Mouse (Mus musculus) hindbrain, embryonic 14.5 days (tissue): ENCODE results near the gene Brpf1. TPM values are rescaled to one million over a fixed set of nuclear protein-coding genes. Genes with fewer than 3 reads are reported as not detected.
"Not testable (repeated sequence)": the region's sequence is repeated elsewhere in the genome, so short reads cannot be mapped to it uniquely, and the experiment has no call there.

ENCODE experiments used
- ATAC-seq: fragments of 200-750 bp; cut with Nextera tagmentation; 2 replicates; pipeline ENCODE4 v1.8.0; 2017; ENCODE audit warnings: moderate number of reproducible peaks, mild to moderate bottlenecking, moderate TSS enrichment, moderate library complexity; ENCODE audit not compliant: low FRiP score
- DNase-seq: peaks from one replicate; pipeline ENCODE4 v3.0.0-alpha.2; 2015; ENCODE audit warnings: low spot score
- H3K27ac ChIP-seq: fragments of 300-500 bp; sonication (generic); 2 replicates; pipeline ENCODE4 v1.5.1; 2014; ENCODE audit warnings: mild to moderate bottlenecking, moderate library complexity
- H3K27me3 ChIP-seq: fragments of 300-500 bp; sonication (generic); 2 replicates; pipeline ENCODE4 v1.6.1; 2014; ENCODE audit warnings: mild to moderate bottlenecking, low read length, mixed read lengths; ENCODE audit not compliant: control insufficient read depth, insufficient read depth
- H3K36me3 ChIP-seq: fragments of 300-500 bp; sonication (generic); replicated peaks from 2 replicates; pipeline ENCODE4 v1.6.1; 2014; ENCODE audit not compliant: control insufficient read depth, insufficient read depth
- H3K4me1 ChIP-seq: fragments of 300-500 bp; sonication (generic); replicated peaks from 2 replicates; pipeline ENCODE4 v1.6.1; 2014; ENCODE audit warnings: antibody characterized with exemption, low read length, mixed read lengths; ENCODE audit not compliant: control insufficient read depth, insufficient read depth
- H3K4me2 ChIP-seq: fragments of 300-500 bp; sonication (generic); replicated peaks from 2 replicates; pipeline ENCODE4 v1.6.1; 2014; ENCODE audit warnings: mild to moderate bottlenecking, moderate library complexity
- H3K4me3 ChIP-seq: fragments of 300-500 bp; sonication (generic); replicated peaks from 2 replicates; pipeline ENCODE4 v1.5.1; 2014; ENCODE audit warnings: mild to moderate bottlenecking, low read length
- H3K9ac ChIP-seq: fragments of 300-500 bp; sonication (generic); 2 replicates; pipeline ENCODE4 v1.6.1; 2014
- H3K9me3 ChIP-seq: fragments of 300-500 bp; sonication (generic); 2 replicates; pipeline ENCODE4 v1.6.1; 2016; ENCODE audit warnings: low read length; ENCODE audit not compliant: control insufficient read depth
- WGBS: fragments of 180-500 bp; shearing (Covaris S2); extraction: QIAGEN DNeasy Blood & Tissue Kit; methylation state at CpG from one replicate; pipeline ENCODE4 v1.1.7; 2014; 5-methylcytosine and 5-hydroxymethylcytosine counted together
- polyA plus RNA-seq: library from polyadenylated mRNA; unstranded; fragments of >200 nt; fragmentation: Nextera tagmentation; extraction: Ambion mirVana; gene quantifications from 2 replicates; pipeline ENCODE4 v1.2.1, GENCODE M21; 2014

The Brpf1 gene
- polyA plus RNA-seq, 1 experiment from 2014 or later, result 18.1 TPM

DNA sequence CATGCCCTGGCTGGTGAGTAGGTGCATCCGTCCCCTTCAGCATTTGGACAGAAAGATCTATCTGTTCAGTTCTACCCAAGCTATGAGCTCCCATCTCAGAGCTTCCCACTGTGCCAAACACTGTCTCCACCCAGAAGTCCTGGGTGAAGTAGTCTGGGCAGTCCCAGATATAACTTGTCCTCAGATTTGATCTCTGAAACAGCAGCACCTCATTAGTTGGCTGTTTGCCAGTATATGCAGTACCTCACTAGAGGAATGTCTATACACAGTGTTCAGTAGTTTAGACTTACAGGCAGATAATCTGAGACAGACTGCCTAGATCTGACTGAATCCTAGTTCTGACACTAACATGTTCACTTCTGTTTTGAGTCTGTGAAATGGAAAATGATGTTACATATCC, 22.5 kb downstream of the Brpf1 start:
- no peaks in the 10 kb centered on the region for H3K9me3 ChIP-seq
- no peak for ATAC-seq
- peaks cover 32% of the 10 kb centered on the region for H3K36me3 ChIP-seq
- no peaks in the 10 kb centered on the region for H3K27me3 ChIP-seq
- H3K9ac ChIP-seq, result no peak overlapping the region
- H3K27ac ChIP-seq, result no peak overlapping the region
- no peak for DNase-seq
- no peak overlapping the region for H3K4me3 ChIP-seq
- H3K4me2 ChIP-seq, result no peak overlapping the region
- peaks cover 15% of the 10 kb centered on the region; the same call in 1 of the 2 replicates for H3K4me1 ChIP-seq
- WGBS, result 94% methylated on average over 1 of the region's 1 CpGs

DNA sequence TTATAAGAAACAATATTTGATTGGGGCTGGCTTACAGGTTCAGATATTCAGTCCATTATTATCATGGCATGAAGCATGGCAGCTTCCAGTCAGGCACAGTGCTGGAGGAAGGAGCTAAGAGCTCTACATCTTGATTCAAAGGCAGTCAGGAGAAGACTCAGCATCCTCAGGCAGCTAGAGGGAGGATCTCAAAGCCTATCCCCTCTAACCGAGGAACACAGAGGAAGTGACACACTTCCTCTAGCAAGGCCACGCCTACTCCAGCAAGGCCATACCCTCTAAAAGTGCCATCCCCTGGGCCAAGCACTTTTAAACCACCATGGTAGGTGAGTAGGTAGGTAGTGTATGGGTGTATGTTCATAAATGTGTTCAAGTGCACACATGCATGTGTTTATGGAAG, 23.6 kb downstream of the Brpf1 start:
- Histone ChIP-seq H3K4me2 (no peak overlapping the region), H3K9ac (no peak overlapping the region), H3K36me3 (peaks cover 36% of the 10 kb centered on the region), H3K9me3 (no peaks in the 10 kb centered on the region), H3K4me3 (no peak overlapping the region), H3K27me3 (no peaks in the 10 kb centered on the region), H3K4me1 (peaks cover 13% of the 10 kb centered on the region; the same call in 1 of the 2 replicates), H3K27ac (no peak overlapping the region)
- no peak for ATAC-seq
- no peak for DNase-seq
- 70% methylated on average over 2 of the region's 2 CpGs for WGBS

GRCm38 (mm10) chr6:113331721-113332120, 24.8 kb downstream of the Brpf1 start:
- Histone ChIP-seq H3K4me1 (peaks cover 7% of the 10 kb centered on the region; the same call in 1 of the 2 replicates), H3K4me2 (no peak overlapping the region), H3K4me3 (no peak overlapping the region), H3K27me3 (no peaks in the 10 kb centered on the region), H3K9me3 (no peaks in the 10 kb centered on the region), H3K27ac (no peak overlapping the region), H3K36me3 (peaks cover 46% of the 10 kb centered on the region), H3K9ac (no peak overlapping the region)
- DNase-seq (no peak), ATAC-seq (no peak)
- 91% methylated on average over 11 of the region's 11 CpGs for WGBS

DNA sequence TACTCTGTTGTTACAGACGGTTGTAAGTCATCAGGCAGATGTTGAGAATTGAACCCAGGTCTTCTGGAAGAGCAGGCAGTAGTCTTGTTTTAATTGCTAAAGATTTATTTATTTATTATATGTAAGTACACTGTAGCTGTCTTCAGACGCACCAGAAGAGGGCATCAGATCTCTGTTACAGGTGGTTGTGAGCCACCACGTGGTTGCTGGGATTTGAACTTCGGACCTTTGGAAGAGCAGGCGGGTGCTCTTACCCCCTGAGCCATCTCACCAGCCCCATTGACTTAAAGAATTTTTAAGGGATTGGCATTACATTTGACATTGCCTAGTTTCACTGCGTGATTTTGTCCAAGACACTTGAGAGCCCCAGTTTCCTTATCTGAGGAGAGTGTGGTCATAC, 25.8 kb downstream of the Brpf1 start:
- WGBS, result 79% methylated on average over 6 of the region's 6 CpGs
- H3K9me3 ChIP-seq, H3K4me1 ChIP-seq, H3K9ac ChIP-seq, ATAC-seq, H3K4me3 ChIP-seq, H3K27me3 ChIP-seq, H3K27ac ChIP-seq, DNase-seq, H3K4me2 ChIP-seq: not testable (repeated sequence)
- H3K36me3 ChIP-seq, result peaks cover 56% of the 10 kb centered on the region

DNA sequence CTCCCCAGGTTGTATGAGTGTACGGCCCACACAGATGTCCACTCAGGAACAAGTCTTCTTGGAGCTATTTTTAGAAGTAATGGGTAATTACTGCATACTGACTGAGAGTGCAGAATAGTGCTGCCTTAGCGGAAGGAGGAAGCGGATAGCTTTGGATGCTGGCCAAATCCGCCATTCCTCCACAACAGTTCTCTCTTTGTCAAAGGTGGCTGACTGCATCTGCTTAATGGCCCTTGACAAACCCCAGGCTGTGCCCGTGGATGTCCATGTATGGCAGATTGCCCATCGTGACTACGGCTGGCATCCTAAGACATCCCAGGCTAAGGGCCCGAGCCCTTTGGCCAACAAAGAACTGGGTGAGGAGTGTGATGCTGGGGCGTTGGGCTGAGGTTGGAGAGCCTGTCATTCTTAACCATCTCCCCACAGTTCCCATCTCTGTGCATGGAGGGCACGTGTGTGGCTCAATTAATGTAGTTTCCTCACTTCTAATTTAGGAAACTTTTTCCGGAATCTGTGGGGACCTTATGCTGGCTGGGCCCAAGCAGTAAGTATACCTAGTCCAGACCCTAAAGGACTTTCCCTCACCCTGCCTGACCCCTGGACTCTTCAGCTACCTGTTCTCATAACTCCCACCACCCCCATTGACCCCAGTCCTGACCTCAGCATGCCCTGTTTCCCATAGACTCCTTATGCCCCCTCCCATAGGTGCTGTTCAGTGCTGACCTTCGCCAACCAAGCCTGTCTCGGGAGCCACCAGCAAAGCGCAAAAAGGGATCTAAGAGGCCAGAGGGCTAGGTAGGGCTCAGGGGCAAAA, 26.4 kb downstream of the Brpf1 start:
- ATAC-seq, result peak; percentile 81
- WGBS, result 61% methylated on average over 14 of the region's 14 CpGs
- 0 out of 2 replicates have a peak, but pooled peaks cover 3% of the 10 kb centered on the region for H3K4me1 ChIP-seq
- H3K9me3 ChIP-seq, result no peaks in the 10 kb centered on the region
- no peak overlapping the region for H3K4me3 ChIP-seq
- no peak overlapping the region for H3K27ac ChIP-seq
- no peak overlapping the region for H3K4me2 ChIP-seq
- peaks cover 62% of the 10 kb centered on the region for H3K36me3 ChIP-seq
- peak; percentile 72 for DNase-seq
- no peaks in the 10 kb centered on the region for H3K27me3 ChIP-seq
- H3K9ac ChIP-seq, result no peak overlapping the region

GRCm38 (mm10) chr6:113334216-113334615, 27.3 kb downstream of the Brpf1 start:
- ATAC-seq (no peak), DNase-seq (no peak)
- H3K4me1 ChIP-seq, result 0 out of 2 replicates have a peak, but pooled peaks cover 3% of the 10 kb centered on the region
- no peak overlapping the region for H3K27ac ChIP-seq
- no peaks in the 10 kb centered on the region for H3K9me3 ChIP-seq
- peaks cover 71% of the 10 kb centered on the region for H3K36me3 ChIP-seq
- H3K9ac ChIP-seq, result no peak overlapping the region
- H3K4me3 ChIP-seq, result no peak overlapping the region
- no peaks in the 10 kb centered on the region for H3K27me3 ChIP-seq
- H3K4me2 ChIP-seq, result no peak overlapping the region
- 87% methylated on average over 6 of the region's 6 CpGs for WGBS

GRCm38 (mm10) chr6:113336852-113337620, 30.1 kb downstream of the Brpf1 start:
- no peaks in the 10 kb centered on the region for H3K9me3 ChIP-seq
- no peaks in the 10 kb centered on the region for H3K27me3 ChIP-seq
- ATAC-seq, result no peak
- peaks cover 9% of the 10 kb centered on the region for H3K4me1 ChIP-seq
- no peak overlapping the region for H3K4me3 ChIP-seq
- H3K36me3 ChIP-seq, result peaks cover 76% of the 10 kb centered on the region
- no peak overlapping the region for H3K4me2 ChIP-seq
- 73% methylated on average over 8 of the region's 8 CpGs for WGBS
- no peak overlapping the region for H3K27ac ChIP-seq
- DNase-seq, result no peak
- no peak overlapping the region for H3K9ac ChIP-seq

DNA sequence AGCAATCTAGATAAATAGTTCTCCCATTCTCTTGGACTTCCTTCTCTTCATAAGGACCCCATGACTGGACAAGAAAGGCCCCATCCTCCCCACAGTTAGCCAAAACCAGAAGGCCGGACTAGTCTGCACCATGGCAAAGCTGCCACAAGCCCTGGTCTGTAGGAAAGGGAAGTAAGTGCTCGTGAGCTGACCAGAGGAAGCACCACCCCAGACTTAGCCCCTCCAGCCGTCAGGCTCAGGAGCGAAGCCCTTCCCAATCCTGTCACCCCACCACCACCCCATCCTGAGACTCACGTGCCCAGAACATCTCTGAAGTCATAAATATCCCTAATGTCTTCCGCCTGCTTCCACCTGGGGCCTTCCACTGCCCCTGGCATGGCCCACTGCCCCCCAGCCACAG, 34.6 kb downstream of the Brpf1 start:
- H3K9ac ChIP-seq, result no peak overlapping the region

DNA sequence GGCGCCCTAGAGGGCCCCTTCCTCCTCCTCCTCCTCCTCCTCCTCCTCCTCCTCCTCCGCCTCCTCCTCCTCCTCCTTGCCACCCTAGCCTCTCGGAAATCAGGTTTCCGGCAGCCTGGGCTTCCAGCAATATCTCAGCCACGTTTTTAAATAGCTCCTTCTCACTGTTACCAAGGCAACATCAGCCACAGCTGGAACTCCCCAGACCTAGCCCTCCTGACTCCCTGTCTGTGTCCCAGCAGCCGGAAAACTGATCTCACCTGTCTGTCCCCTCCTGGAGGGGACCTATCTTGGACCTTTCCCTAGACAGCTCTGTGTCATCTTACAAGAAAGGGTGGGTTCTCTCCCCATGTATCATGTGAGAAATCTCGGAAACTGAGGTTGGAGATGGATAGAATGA, 35.4 kb downstream of the Brpf1 start:
- Histone ChIP-seq H3K9me3 (no peaks in the 10 kb centered on the region), H3K4me1 (peaks cover 31% of the 10 kb centered on the region), H3K9ac (peak overlapping the region; percentile 82; the same call in 1 of the 2 replicates), H3K36me3 (peaks cover 36% of the 10 kb centered on the region), H3K27ac (no peak overlapping the region), H3K4me3 (peak overlapping the region; percentile 54), H3K27me3 (no peaks in the 10 kb centered on the region), H3K4me2 (peak overlapping the region; percentile 75)
- DNase-seq (no peak), ATAC-seq (no peak)
- 42% methylated on average over 5 of the region's 7 CpGs for WGBS

More for the DNA sequence above, 34.6 kb downstream of the Brpf1 start:
- peaks cover 31% of the 10 kb centered on the region for H3K4me1 ChIP-seq
- H3K4me3 ChIP-seq, result no peak overlapping the region
- DNase-seq (no peak), ATAC-seq (no peak)
- H3K4me2 ChIP-seq, result peak overlapping the region; percentile 75
- H3K9me3 ChIP-seq, result no peaks in the 10 kb centered on the region
- H3K27ac ChIP-seq, result no peak overlapping the region
- no peaks in the 10 kb centered on the region for H3K27me3 ChIP-seq
- peaks cover 41% of the 10 kb centered on the region for H3K36me3 ChIP-seq
- WGBS, result 89% methylated on average over 6 of the region's 6 CpGs
